Mouse (Mus musculus) frontal cortex, postnatal 36 days (tissue): ENCODE measurements around the gene Ankrd24.

ENCODE experiments used
- DNase-seq, 2 experiments: peaks; one replicate each; pipeline ENCODE4 v3.0.0; 2022; ENCODE audit warnings: low spot score in 2 of 2

The Ankrd24 gene

GRCm38 (mm10) chr10:81628390-81628789 lies at the start of gene Ankrd24:
TSS of gene Ankrd24 (plus strand) at chr10:81628540.
- no peak for DNase-seq

GRCm38 (mm10) chr10:81579967-81580366 lies 48.4 kb upstream of the Ankrd24 start:
- DNase-seq = no peak

GRCm38 (mm10) chr10:81580441-81581070 lies 47.8 kb upstream of the Ankrd24 start:
- no peak for DNase-seq

GRCm38 (mm10) chr10:81583347-81583746 lies 45.0 kb upstream of the Ankrd24 start:
- no peak for DNase-seq

DNA sequence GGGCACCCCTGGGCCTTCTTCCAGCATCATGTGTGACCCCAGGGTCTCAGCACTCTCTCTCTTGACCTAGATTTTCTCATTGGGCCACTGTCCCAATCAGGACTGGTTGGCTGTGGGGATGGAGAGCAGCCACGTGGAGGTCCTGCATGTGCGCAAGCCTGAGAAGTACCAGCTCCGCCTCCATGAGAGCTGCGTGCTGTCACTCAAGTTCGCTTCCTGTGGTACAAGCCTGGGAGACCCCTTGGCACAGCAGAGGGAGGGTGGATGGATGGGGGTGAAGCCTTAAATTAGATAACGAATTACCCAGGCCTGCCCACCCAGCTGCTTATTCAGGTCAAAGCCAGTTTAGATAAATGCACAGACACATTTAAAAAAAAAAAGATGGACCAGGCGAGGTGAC lies 39.6 kb upstream of the Ankrd24 start:
- DNase-seq = no peak

DNA sequence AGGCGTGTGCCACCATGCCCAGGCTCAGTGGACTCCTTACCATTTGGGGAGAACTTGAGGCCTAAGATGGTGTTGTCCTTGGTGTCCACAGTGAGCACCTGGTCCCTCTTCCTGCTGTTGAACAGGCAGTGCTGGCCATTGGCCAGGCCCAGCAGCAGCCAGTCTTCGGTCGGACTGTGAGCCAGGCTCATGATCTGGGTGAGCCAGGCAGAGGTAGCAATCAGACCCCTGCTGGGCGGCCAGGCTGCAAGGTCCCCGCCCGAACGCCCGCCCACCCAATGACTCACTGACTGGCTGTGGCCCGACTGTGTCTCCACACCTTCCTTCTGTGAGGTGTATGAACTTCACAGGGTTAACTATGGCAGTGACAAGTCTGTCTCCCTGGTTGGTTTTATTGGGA lies 36.5 kb upstream of the Ankrd24 start:
- DNase-seq = no peak

DNA sequence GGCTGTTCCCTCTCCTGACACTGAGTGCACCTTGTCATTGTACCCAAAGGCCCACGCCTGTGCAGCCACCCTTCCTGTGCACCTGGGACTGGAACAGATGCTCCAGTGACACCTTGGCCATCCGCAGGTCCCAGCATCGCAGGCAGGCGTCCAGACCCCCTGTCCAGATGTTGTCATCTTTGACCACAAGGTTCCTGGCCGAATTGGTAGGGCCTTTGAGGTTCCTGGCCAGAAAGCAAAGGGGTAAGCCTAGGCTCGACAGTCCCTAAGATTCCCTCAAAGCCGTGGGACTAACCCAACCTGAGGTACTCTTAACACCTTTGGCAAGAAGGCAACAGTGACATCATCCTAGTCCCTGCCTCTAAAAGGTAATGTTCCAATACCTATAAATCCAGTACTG lies 35.7 kb upstream of the Ankrd24 start:
- no peak for DNase-seq

DNA sequence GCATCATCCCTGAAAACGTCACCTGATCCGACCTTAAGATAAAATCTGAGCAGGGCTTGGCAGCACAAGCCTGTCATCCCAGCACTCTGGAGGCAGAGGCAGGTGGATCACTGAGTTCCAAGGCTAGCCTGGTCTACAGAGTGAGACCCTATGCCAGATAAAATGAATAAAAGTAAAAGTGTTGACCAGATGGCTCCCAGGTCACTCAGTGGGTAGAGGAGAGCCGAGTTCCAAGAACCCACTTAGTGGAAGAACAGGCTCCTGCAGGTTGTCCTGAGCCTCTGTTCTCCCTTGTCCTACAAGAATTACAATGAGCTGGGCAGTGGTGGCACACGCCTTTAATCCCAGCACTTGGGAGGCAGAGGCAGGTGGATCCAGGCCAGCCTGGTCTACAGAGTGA lies 35.1 kb upstream of the Ankrd24 start:
- DNase-seq = no peak

- no peak for DNase-seq
Observed at GRCm38 (mm10) chr10:81593935-81594334, 34.4 kb upstream of the Ankrd24 start.

DNA sequence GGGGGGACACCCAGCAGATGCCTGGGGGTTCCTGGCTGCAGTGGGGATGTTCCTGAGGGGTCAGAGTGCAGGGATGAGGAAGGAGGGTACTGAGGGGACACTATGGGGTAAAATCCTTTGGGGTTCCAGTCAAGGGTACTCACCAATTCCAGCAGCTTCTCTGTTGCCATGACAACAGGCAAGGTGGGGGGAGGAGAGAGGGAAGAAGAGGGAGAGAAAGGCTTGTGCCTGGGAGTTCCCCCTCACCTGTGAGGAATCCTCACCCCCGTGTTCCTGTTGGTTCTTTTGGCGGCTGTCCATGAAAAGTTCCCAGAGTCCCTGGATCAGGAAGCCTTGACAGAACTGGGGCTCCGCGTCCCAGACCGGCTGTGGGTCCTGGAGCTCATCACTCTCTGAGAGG lies 32.7 kb upstream of the Ankrd24 start:
- DNase-seq = no peak

- no peak for DNase-seq
Observed at GRCm38 (mm10) chr10:81596611-81597010, 31.7 kb upstream of the Ankrd24 start.

DNA sequence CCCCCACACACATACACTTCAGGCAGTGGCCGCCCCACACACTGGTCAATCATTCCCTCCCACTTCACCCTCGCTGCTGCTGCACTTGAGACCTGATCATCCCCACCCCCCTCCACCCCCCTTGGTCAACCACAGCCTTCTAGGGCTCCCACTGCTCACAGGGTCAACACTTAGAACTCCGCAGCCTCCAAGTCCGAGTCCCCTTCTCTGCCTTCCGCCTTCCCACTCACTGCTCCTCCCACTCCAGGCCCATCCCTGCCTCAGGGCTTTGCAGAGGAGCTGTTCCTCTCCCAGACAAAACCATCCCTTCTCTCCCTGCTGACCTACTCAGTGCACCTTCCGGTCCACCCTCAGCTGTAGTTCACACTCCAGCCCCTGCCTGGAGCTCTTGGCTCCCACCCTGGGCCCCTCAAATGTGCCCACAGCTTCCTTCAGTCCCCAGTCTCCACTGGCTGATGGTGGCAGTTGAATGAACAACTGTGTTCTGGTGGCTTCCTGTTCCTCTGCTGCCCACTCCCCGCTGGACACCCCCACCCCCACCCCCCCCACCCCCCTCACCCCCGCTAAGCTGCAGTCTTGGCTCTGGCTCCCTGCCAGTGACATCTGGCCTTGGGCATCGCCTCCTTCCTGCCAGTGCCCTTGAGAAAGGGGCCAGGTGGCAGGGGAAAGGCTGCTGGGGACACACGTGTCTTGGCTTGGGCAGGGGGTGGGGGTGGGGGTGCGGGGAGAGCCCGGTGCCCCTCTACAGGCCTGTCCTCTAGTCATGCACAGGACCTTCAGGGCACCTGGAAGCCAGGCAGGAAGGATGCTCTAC lies 31.0 kb upstream of the Ankrd24 start:
- DNase-seq = peak; percentile 44

GRCm38 (mm10) chr10:81598342-81598741 lies 30.0 kb upstream of the Ankrd24 start:
- no peak for DNase-seq

DNA sequence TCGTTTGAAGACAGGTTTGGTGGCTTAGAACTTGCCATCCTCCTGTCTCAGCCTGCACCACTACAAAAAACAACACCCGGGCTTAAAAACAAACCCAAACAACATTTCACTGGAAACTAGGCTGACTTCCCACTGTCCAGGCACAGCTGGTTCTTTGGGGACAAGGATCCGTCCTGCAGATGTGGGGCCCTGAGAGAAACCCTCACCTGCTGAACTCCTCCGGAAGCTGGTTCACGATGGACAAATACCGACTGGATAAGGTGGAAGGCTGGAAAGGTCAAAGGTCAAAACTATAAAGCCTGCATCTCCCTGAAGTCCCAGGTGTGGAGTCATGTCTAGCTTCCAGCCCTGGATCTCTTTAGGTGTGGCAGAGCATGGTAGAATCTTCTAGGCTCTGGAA lies 29.5 kb upstream of the Ankrd24 start:
- DNase-seq = no peak

DNA sequence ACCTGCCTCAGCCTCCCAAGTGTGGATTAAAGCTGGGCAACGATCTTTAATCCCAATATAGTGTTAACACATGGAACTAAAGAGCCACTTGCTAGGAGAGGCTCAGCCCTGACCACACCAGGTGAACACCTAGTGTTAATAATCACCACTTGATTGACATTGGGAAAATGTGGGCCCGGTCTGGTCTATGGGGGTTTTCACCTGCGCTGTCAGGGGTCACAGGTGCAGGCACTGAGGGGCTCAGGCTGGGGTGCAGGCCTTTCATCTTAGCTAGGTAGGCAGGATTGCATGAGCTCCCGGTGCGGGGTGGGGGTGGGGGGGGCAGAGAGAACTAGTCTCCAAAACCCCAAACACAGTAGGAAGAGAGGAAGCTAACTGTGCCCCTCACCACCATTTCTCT lies 28.7 kb upstream of the Ankrd24 start:
- no peak for DNase-seq

DNA sequence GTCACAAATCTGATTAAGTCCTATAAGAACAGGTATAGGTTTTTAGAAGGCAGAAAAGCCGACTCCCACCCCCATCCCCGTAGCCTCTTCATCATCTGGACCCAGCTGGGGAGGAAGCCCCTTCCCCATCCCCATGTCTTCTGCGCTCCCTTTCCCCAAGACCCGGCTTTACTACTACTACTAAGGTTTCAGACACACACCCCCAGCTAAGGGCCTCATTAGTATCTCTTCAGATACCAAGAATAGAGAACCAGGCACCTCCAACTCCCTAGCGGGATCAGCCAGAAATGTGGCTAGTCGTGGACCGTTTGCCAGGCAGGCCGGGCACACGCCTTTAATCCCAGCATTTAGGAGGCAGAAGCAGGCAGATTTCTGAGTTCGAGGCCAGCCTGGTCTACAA lies 28.2 kb upstream of the Ankrd24 start:
- DNase-seq = no peak

GRCm38 (mm10) chr10:81600738-81601203 lies 27.6 kb upstream of the Ankrd24 start, which contains the start of gene Tle6:
TSS of gene Tle6 (minus strand) at chr10:81601073.
- peak; percentile 89 to 95 for DNase-seq

- DNase-seq = no peak
Observed at GRCm38 (mm10) chr10:81601396-81601905, 26.9 kb upstream of the Ankrd24 start.

GRCm38 (mm10) chr10:81602741-81603151 lies 25.6 kb upstream of the Ankrd24 start:
- DNase-seq = no peak

GRCm38 (mm10) chr10:81604019-81604967 lies 24.0 kb upstream of the Ankrd24 start:
- DNase-seq = no peak

- peak; percentile 85 to 90 for DNase-seq
Observed at GRCm38 (mm10) chr10:81604968-81605665, 23.2 kb upstream of the Ankrd24 start.
